Mouse (Mus musculus): ENCODE data around the gene Tpm3.

The Tpm3 gene

DNA sequence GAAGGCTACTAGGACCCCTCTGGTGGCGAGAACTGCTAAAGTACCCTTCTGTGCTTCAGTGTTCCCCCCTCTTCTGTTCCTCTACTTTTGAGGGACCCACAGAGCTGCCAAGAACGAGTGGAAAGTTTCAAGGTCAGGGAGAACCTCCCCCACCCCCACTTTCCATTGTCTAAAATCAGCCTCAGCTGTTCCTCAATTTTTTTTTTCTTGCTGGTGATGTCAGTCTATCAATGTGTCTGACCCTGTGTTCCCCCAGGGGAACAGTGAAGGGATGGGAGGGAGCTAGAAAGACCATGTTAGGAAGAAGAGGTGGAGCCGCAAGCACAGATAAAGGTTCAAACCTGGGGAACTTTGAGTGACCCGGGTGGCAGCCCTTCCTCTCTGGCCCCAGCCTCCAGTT is at the start of gene Tpm3:
Gene Tpm3 (plus strand): TSS at position 356 of the 400 bp plus-strand sequence.
- DNase-seq (ENCODE audit: low spot score), result no peak

DNA sequence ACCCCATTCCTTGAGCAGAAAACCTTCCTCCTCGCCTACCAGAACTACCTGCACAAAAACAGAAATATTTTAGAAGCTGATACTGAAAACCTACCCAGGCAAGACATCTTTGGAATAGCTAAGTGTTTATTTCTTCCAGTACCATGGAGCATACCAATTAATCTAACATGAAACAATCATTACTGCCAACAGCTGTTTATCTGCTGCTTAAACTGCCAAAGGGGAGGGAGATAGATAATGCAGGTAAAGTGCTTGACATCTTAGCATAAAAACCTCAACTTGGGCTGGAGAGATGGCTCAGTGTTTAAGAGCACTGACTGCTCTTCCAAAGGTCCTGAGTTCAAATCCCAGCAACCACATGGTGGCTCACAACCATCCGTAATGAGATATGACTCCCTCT is 37.8 kb upstream of the Tpm3 start:
- DNase-seq (ENCODE audit: low spot score), result no peak

DNA sequence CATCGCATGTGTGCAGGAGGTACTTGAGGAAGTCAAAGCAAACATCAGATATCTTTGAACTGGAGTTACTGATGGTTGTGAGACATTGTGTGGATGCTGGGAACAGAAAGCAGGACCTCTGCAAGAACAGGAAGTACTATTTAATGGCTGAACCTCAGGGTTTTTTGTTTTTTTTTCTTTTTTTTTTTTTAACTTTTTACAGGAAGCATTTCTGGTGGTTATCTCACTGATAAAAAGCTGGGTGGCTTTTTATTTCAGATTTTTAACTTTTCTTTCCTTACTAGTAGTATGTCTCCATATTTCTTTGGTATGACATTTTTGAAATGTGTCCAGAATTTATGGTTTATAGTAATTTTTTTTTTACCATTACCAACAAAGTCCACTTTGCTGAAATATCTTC is 36.2 kb upstream of the Tpm3 start:
- no peak for DNase-seq (ENCODE audit: low spot score)

DNA sequence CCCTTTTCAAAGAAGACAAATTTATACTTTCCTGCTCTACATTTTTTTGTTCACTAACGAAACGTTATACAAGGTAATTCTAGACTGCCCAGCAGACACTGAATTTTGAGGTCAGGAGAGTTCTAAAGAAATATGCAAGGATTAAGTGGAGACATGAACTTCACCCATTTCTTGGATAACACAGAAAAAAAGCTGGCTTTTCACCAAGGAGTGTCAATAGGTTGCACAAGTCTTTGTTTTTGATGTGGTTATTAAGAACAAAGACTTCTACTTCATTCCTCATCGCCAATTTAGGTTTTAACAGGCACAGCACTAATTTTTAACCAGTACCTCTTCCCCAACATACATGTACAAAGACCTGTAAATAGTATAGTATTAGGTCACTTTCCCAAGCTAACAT is 22.8 kb upstream of the Tpm3 start:
- DNase-seq (ENCODE audit: low spot score), result peak; percentile 81

DNA sequence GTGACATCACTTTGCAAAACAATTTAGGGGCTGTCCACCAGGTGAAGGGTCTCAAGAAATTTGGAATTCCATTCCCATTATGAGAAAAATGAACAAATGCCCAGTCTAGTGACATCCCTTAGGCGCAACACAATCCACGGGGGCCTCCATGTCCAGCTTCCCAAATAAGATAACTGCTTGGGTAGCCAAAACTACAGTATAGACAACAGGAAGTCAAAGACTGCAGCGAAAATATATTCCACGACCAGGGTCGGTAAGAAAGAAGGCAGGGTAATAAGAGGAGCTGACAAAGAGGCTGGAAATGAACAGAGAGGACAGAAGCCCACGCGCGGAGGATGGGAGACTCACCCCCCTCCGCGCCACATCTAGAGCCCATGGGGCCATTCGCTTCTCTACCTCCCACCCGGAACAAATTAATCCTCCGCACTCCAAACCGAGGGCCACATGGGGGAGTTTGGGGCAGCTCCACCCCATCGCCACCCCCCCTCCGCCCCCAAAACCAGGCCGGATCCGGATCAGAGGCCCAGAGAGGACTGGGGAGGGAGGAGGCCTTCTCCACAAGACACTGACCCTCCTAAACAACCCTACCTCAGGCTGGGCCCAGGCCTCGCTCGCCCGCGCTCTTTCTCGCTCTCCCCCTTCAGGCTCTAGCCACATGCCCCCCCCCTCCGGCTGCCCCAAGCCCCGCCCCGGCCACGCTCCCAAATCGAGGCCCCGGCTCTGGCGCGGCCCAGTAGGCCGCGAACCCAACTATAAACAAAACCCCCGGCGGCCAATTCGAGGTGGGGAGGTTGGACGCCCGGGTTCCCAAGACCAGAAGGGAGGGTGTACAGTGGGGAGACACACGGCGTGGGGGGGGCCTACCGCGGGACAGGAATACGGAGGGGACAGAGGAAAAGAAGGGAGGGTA is 20.8 kb upstream of the Tpm3 start, which contains the start of gene 4933434E20Rik:
Gene 4933434E20Rik (plus strand): TSS at position 196 of the 910 bp plus-strand sequence.
- peak; percentile 67 for DNase-seq (ENCODE audit: low spot score)

DNA sequence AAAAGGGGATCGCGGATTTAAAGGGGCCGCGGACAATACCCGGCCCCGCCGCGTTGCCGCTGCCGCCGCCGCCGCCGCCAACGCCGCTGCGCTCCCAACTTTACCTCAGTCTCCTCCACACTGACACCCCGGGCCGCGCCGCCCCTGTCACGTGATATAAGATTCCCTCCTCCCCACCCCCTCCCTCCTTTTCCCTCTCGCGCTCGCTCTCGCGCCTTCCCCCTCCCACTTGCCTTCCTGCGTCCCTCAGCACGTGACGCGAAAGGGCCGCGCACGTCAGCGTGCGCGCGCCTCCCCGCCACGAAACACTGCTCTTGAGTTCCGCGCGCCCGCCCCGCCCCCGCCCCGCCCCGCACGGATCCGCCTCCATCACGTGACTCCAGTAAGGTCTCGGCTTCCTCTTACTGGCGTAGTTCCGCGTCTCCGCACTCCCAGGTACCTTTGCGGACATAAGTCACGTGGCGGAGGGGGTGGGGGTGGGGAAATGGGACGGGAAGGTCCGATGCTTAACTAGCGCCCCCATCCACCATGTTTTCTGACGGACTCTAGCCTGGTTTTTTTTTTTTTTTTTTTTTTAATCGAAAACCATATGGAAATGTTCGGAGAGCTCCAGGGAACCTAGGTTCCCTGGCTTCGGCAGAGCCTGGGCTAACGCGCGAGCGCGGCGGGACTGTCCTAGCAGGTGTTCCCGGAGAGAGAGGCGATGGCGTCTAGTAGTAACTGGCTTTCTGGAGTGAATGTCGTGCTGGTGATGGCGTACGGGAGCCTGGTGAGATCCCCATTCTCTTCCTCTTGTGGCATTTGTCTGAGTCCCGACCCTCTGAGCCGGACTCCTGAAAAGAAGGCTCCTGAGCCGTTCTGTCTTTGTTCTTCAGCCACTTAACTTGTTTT is 19.9 kb upstream of the Tpm3 start, which contains the start of gene Ubap2l:
Gene Ubap2l (minus strand): TSS at position 278 of the 891 bp plus-strand sequence.
- peak; percentile 100 for DNase-seq (ENCODE audit: low spot score)

DNA sequence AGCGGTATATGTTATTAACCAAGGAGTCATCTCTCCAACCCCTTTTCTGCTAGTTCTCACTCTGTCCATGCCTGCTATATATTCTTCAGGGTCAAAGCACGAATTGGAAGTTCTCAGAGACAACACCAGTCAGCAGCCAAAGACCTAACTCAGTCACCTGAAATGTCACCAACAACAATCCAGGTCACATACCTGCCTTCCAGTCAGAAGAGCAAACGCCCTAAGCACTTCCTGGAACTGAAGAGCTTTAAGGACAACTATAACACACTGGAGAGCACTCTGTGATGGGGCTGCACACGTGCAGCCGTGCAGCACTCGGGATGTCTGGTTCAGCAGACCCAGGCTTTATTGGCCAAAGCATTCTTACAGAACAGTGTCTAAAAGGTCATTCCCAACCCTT is 10.9 kb upstream of the Tpm3 start:
- no peak for DNase-seq (ENCODE audit: low spot score)

DNA sequence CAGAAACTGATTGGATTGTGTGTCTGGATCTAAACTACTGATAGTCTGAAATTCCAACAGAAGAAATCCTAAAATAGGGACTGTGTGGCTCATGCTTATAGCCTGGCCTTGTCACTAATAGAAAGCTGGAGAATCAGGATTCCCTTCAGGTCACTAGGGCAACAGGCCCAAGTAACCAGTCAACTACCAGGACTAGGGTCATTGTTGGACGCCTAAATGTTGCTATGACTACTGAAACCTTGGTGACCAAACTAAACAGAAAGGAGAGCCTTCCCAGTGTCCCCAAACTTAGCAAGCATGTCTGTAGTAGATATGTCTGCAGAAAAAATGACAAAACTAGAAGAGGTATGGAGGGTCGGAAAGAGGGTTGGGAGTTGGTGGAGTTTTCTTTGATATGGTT is 9.9 kb upstream of the Tpm3 start:
- DNase-seq (ENCODE audit: low spot score), result peak; percentile 50

DNA sequence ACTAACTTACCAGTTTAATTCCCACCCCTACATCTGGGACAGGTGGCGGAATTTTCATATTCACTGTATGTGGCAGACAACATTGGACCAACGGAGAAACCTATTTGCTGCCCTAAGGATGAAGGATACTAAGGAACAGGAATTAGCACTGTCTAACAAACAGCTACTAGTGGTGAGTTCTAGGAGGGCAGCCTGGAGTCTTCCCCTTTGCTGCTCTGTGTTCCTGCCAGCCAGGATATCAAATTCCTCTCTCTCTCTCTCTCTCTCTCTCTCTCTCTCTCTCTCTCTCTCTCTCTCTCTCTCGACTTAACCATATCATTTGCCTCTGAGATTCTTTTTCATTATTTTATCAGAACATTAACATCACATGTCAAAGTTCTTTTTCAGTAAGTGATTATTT is 8.1 kb upstream of the Tpm3 start:
- no peak for DNase-seq (ENCODE audit: low spot score)

DNA sequence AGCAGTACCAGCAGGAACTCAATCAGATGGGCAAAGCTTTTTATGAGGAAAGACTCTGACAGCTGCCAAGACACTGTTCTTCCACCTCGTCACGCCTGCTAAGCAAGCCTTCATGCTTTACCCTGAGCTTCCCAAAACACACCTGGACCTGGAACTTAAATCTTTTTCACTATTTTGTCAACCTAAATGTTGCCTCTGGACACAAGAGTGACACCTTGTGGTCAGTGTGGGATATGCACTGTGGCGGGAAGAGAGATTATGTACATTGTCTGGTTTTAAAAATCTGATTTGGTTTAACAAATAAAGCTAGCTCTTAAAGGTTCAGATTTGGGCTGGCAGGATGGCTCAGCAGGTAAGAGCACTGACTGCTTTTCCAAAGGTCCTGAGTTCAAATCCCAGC is 6.9 kb upstream of the Tpm3 start:
- DNase-seq (ENCODE audit: low spot score), result peak; percentile 70

DNA sequence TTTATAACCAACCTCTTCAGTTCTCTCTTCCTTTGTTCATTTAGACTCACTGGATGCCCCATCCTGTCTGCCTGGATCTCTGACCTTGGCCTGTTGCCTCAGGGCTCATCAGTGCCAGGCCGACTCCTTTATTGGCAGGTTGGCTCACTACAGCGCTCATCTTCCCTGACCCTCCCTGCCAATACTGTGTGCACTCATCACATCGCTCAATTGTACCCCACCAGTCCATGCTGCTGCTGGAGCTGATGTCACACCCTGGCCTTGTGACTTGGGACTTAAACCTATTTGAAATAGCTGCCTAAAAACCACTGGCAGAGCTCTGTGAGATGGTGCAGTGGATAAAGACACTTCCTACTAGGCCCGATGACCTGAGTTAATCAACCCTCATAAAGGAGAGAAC is 4.6 kb upstream of the Tpm3 start:
- DNase-seq (ENCODE audit: low spot score), result no peak

DNA sequence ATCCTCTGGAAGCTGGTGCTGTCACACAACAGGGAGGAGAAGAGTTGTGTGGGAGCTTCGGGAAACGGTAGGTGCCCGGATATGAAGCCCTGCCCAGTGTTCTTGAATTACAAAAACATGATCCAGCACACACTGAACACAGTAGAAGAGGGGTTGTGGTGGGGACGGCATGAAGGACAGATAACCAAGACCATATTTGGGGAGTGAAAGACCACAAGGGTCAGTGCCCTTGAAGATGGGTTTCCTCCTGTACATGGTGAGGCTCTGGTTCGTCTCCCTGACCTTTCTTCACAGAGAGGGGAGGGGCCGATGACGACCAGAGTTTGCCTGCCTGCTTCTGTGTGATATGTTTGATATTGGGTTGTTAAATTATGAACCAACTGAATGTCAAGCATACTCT is 2.8 kb upstream of the Tpm3 start:
- DNase-seq (ENCODE audit: low spot score), result no peak

DNA sequence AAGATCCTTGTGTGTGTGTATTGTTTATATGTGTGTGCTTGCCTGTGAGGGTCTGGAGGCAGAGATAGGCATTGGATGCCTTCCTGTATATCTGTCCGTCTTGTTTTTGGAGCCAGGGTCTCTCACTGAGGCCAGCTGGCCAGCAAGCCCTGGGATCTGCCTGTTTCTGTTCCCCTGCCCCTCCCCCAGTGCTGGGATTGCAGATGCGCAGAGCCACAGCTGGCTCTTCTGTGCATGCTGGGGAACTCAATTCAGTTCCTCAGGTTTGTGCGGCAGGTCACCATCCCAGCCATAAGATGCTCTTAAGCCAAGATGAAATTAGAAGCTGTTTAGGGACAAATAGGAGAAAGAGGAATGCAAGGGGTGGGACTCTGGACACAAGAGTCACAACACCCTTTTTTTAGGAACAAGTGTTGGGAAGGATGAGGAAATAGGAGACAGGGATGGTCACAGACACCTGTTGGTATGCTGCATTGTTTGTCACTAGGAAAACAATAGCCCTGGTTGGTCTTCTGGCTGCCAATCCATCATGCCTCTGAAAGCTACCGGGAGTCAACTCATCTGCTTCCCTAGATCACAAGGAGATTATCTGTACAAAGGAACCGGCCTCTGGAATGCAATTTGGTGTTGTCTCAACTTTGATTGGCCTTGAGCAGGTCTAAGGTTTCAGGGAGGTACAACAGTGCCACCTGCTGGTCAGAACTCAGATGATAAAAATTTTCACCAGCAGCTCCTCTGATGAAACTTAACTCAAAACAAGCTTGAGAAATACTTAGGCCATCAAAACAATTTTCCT is 4.7 kb downstream of the Tpm3 start:
- DNase-seq (ENCODE audit: low spot score), result peak; percentile 92

DNA sequence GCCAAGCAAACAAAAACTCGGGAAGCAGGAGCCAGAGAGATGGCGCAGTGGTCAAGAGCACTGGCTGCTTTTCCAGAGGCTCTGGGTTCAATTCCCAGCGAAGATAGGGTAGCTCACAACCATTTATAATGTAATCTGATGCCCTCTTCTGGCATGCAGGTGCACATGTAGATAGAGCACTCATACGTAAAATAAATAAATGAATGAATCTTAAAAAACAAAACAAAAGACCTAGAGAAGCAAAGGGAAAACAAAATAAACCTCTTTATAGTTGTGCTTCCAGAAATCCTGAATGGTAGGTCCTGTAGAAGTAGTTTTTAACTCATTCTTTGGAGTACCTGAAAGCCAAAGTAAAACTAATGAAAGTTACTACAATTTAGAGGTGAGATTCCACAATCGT is 5.8 kb downstream of the Tpm3 start:
- no peak for DNase-seq (ENCODE audit: low spot score)

DNA sequence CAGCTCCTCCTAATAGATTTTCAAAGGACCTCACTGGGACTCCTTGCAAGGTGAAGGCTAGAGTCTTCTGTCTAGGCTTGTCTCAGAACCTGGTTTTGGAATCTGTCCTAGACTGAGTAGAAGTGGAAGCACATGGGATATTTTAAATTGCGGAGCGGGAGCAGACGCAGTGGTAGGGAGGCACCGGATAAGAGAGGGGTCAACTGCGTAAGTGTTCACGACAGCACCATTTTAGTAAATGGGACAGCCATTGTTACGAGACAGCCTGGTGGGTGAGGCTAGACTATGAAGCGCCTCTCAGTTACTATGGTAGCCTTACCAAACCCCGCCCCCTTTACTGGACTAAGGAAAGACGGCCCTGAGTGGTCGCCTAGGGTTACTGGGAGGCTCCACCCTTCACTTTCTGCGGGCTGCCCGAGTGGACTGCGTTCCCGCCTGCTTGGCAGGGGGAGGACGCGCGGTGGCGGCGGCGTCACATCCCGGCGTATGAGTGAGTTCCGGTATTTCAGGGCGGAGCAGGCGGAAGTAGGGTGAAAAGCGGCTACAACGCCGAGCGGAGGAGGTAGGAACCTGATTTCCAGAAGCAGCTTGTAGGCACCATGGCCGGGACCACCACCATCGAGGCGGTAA is 6.8 kb downstream of the Tpm3 start:
- DNase-seq (ENCODE audit: low spot score), result peak; percentile 96

DNA sequence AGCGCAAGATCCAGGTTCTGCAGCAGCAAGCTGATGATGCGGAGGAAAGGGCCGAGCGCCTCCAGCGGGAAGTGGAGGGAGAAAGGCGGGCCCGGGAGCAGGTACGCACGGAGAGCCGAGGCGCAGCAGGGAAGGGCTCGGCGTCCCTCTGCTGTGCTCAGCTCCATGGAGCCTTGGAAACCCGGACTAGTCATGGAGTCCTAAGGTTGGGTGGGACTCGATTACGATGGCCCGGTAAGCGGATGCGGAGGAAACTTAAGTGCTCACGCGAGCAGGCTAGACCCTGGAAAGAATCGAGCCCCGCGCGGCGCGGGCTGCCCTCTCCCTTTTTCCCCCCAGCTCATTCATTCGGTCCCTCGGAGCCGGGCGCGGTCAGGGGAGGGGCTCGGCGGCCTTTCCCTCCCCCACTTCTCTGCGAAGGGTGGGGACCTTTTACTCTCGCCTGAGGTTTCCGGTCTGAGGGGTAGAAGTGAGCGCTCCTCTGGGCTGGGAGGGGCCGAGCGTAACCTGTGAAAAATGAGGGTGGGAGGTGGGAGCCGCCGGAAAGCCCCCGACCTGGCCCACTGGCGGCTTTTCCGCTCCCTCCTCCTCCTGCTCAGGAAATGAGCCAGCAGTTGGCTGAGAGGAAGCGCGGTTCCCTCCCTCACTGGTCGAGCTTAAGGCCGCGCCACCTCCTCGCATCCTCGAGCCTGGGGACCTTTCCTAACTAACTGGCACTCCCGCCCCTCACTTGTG is 7.5 kb downstream of the Tpm3 start:
- DNase-seq (ENCODE audit: low spot score), result peak; percentile 65

DNA sequence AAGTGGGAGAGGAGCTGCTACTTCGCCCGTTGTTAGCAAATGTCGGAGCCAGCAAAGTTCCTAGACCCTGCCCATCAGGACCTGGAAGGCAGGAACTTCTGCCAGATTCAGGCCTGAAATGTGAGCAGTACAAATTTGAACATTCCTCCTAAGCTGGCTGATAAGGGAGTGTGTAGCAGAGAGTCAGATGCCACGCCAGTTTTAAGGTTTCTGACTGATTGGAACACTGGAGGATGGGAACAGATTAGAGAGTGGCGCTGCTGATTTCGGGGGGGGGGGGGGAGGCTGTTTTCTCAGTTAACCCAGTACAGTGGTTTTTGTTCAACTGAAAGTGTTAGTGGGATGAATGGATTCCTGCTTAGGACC is 8.0 kb downstream of the Tpm3 start:
- DNase-seq (ENCODE audit: low spot score), result no peak

DNA sequence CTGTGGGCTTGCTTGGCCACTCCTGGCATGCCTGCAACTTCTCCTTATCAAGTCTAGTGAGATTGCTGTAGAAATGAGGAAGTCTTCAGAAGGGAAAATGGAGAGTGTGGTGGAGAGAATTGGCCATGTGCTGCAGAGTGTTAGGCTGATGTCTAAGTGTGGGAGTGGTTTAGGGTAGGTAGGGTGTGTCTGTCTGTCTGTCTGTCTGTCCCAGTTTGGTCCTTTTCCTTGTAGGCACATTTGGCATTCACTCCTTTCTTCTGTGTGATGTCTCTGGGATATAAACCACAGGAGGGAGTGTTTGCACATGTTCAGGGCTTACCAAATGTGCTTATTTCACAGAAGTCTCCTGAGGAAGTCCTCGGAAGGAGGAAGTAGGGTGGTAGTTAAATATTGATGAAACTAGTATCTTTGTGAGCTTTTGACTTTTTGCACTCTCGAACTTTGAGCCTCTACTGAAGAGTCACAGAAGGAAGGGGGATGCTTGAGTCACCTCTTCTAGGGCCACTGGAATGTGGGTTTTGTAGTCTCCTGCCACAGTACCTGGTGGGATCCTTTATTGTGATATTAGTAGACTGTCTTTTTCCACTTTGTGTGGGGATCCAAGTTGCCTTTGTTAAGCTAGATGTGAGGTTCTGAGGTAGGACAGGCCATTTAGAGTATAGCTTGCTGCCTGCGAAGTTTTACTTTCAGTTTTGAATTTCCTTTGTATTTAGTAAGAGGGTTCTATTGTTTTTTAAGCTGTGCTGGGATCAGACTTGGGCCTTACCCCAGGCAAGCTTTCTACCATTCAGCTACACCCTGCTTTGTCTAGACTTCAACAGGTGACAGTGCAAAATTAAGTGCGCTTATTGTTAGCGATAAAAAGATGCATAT is 9.2 kb downstream of the Tpm3 start:
- DNase-seq (ENCODE audit: low spot score), result peak; percentile 47

DNA sequence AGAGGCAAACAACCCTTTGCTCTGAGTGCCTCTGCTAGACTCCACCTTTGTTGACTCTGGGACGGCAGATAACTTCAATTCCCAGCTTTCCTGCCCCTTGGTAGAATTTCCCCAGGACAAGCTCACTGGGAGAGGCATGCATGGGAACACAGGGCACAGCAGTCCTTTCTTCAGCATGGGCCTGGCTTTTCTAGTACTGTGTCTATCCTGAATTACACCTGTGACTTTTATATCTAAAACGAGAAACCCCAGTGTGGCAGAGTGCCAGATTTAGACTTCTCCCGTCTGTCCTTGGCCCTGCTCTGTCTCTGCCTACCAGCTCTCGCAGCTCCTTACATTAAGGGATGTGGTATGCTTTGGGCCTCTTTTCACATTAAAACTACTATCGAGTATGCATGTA is 10.6 kb downstream of the Tpm3 start:
- DNase-seq (ENCODE audit: low spot score), result peak; percentile 30
